Mouse (Mus musculus): Measurements from ENCODE around the gene Kcna6. TPM values are rescaled to one million over a fixed set of nuclear protein-coding genes. Genes with fewer than 3 reads are reported as not detected.

Gene Kcna6
- polyA plus RNA-seq (2016; fragmentation: Nextera tagmentation; extraction: Ambion mirVana): 8.7 and 9.8 TPM in 2 replicates

DNA sequence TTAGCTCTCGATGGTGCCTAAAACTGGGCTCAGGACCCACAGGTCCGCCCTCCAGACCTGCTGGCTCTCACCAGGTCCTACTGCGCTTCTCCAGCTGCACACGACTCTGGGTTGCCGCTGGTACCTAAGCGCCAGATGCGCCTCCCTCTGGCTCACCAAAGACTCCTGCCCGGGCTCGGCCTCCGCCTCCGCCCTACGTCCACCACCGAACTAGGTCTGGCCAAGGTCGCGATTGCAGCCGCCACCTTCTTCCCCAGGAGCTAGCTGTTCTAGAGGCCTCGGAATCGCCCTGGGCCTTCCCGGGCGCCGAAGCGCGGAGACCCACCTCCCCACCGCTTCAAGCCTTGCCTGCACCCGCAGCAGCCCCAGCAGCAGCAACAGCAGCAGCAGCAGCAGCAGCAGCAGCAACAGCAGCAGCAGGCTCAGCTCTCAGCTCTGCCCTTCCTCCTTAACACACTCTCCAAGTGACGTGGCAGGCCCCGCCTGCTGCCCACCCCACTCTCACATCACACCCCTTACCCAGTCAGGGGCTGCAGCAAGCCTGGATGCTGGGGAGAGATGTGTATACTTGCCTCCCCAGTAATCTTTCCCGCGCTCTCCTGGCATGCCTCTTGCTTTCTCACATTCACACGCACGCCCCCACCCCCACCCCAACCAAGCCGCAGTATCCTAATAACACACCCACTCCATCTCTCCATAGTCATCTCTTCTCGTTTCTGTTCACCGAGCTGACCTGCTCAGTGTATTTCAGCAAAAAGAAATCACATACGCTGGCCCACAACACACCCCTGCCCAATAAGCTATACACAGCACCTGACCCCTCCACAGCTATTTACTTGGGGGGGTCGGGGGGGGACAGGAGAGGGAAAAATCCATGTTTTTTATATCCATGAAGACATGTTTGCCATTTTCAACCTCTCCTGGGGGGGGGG lies at the start of gene Kcna6:
TSS of gene Kcna6 (minus strand) at position 464 of the 932 bp plus-strand sequence.
- Histone ChIP-seq H3K9me3 (no peaks in the 10 kb centered on the region), H3K27me3 (peaks cover 27% of the 10 kb centered on the region), H3K36me3 (no peaks in the 10 kb centered on the region; the same call in 1 of the 2 replicates), H3K4me1 (replicated peaks) (peaks cover 8% of the 10 kb centered on the region), H3K4me3 (replicated peaks) (peak within 1 kb of the TSS; percentile 62), H3K9ac (replicated peaks) (peak within 1 kb of the TSS; percentile 72), H3K27ac (peak within 1 kb of the TSS; percentile 78), H3K4me2 (peak within 1 kb of the TSS; percentile 98)
- ATAC-seq (ENCODE audit: insufficient number of reproducible peaks, insufficient read depth, low FRiP score, low TSS enrichment, low read depth): peak; percentile 90
- 3% methylated on average over 36 of the region's 36 CpGs for WGBS

DNA sequence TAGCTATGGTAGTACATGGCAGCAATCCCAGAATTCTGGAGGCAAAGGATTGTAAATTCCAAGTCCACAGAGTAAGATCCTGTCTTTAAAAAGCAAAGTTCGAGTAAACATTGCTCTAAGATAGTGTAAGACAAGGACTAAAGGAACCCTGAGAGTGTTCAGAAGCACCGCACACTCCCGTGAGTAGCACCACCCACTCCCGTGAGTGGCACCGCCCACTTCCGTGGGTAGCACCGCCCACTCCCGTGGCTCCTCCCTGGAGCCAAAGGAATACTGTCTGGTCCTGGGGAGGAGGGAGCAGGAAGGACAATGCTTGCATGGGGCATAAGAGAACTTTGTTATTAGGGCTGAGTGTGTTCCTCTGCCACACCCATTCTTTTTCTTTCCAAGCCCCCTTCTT lies 48.4 kb upstream of the Kcna6 start:
- Histone ChIP-seq H3K4me1 (replicated peaks) (peaks cover 10% of the 10 kb centered on the region), H3K27me3 (no peaks in the 10 kb centered on the region), H3K9me3 (no peaks in the 10 kb centered on the region; the same call in 1 of the 2 replicates), H3K4me3 (replicated peaks) (no peak overlapping the region), H3K27ac (no peak overlapping the region), H3K9ac (replicated peaks) (no peak overlapping the region), H3K4me2 (no peak overlapping the region), H3K36me3 (no peaks in the 10 kb centered on the region)
- no peak for ATAC-seq (ENCODE audit: insufficient number of reproducible peaks, insufficient read depth, low FRiP score, low TSS enrichment, low read depth)
- 87% methylated on average over 8 of the region's 8 CpGs for WGBS

DNA sequence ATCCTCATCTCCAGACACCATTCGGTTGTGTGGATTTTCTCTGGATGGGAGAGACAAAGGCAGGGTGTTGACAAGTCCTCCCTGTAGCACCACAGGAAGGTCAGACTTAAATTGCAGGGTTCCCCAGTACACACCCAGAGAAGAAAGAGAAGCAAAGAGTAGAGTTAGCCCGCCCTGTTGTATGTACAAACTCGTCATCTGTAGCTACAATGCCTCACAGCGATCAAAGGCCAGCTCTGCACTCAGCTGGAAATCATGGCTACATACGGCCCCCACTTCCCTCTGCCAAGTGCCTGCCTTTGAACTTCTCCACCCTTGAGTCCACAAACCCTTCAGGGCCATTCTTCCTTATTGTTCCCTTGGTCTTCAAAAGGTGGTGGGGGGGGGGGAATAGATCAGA lies 43.7 kb upstream of the Kcna6 start:
- Histone ChIP-seq H3K27me3 (no peaks in the 10 kb centered on the region), H3K9me3 (no peaks in the 10 kb centered on the region), H3K4me3 (replicated peaks) (no peak overlapping the region), H3K36me3 (no peaks in the 10 kb centered on the region), H3K9ac (replicated peaks) (no peak overlapping the region), H3K27ac (no peak overlapping the region), H3K4me2 (no peak overlapping the region), H3K4me1 (replicated peaks) (0 out of 2 replicates have a peak, but pooled peaks cover 3% of the 10 kb centered on the region)
- 62% methylated on average over 5 of the region's 5 CpGs for WGBS
- ATAC-seq (ENCODE audit: insufficient number of reproducible peaks, insufficient read depth, low FRiP score, low TSS enrichment, low read depth): no peak

DNA sequence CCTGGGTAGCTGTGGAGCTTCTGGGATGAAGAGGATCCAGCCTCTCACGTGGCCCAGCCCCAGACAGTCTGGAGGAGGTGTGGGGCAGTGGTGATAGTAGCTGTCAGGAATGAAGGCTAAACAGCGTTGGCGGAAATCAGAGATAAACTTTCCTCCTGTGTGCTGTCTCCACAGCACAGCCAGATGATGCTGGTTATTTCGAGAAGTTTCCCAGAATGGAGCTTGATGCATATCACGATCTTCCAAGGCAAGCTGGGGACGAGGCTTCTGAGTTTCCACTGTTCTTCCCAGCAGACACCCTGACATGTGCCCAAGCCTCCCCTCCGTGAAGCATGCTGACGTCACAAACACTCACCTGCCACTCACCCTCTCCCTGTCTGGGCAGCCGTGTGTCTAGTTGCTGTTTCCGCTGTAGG lies 43.2 kb upstream of the Kcna6 start:
- Histone ChIP-seq H3K9ac (replicated peaks) (no peak overlapping the region), H3K4me3 (replicated peaks) (no peak overlapping the region), H3K36me3 (no peaks in the 10 kb centered on the region), H3K4me1 (replicated peaks) (0 out of 2 replicates have a peak, but pooled peaks cover 3% of the 10 kb centered on the region), H3K27ac (no peak overlapping the region), H3K9me3 (no peaks in the 10 kb centered on the region), H3K27me3 (no peaks in the 10 kb centered on the region), H3K4me2 (no peak overlapping the region)
- WGBS: 63% methylated on average over 10 of the region's 10 CpGs
- ATAC-seq (ENCODE audit: insufficient number of reproducible peaks, insufficient read depth, low FRiP score, low TSS enrichment, low read depth): no peak

DNA sequence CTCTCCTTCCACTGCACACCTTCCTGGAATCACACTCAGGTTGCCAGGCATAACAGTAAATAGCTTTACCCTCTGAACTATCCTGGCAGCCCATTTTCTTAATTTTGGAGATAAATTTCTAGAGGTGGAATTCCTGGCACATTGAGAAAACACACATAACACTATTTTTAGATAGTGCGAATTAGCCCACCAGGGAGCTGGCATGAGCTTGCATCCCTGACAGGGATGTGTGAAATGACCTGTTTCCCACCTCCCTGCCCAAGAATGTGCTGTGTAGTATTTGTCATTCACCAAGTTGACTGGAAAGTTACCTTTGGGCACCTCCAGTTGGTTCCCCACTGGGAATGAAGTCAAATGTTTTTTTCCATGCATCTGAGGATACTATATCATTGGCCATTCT lies 42.6 kb upstream of the Kcna6 start:
- Histone ChIP-seq H3K27ac (no peak overlapping the region), H3K4me3 (replicated peaks) (no peak overlapping the region), H3K9me3 (no peaks in the 10 kb centered on the region), H3K36me3 (no peaks in the 10 kb centered on the region), H3K27me3 (no peaks in the 10 kb centered on the region), H3K4me2 (no peak overlapping the region), H3K9ac (replicated peaks) (no peak overlapping the region), H3K4me1 (replicated peaks) (0 out of 2 replicates have a peak, but pooled peaks cover under 1% of the 10 kb centered on the region)
- 88% methylated on average over 1 of the region's 1 CpGs for WGBS
- no peak for ATAC-seq (ENCODE audit: insufficient number of reproducible peaks, insufficient read depth, low FRiP score, low TSS enrichment, low read depth)

DNA sequence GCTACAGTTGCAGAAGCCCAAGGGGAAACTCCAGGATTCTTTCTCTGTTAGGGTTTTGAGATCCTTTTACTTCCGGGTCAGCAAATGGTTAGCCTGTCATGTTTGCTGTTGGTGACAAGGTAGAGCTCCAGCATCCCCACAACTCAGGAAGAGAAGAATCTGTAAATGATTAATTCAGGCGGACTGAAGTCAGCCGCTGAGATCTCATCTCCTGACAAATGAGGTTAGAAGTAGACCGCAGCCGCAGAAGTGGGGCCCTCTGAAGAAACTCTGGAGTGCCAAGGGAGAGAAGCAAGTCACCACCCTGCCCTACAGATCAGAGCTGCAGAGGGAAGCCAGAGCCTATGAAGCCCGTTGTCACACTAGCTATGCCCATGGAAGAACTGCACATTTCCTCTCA lies 37.4 kb upstream of the Kcna6 start:
- no peak overlapping the region for H3K27ac ChIP-seq
- H3K4me2 ChIP-seq: no peak overlapping the region
- no peaks in the 10 kb centered on the region for H3K9me3 ChIP-seq
- WGBS: 70% methylated on average over 6 of the region's 6 CpGs
- no peak overlapping the region for H3K9ac ChIP-seq (replicated peaks)
- H3K4me1 ChIP-seq (replicated peaks): no peaks in the 10 kb centered on the region
- H3K27me3 ChIP-seq: no peaks in the 10 kb centered on the region; the same call in 1 of the 2 replicates
- no peak overlapping the region for H3K4me3 ChIP-seq (replicated peaks)
- no peaks in the 10 kb centered on the region for H3K36me3 ChIP-seq
- no peak for ATAC-seq (ENCODE audit: insufficient number of reproducible peaks, insufficient read depth, low FRiP score, low TSS enrichment, low read depth)

DNA sequence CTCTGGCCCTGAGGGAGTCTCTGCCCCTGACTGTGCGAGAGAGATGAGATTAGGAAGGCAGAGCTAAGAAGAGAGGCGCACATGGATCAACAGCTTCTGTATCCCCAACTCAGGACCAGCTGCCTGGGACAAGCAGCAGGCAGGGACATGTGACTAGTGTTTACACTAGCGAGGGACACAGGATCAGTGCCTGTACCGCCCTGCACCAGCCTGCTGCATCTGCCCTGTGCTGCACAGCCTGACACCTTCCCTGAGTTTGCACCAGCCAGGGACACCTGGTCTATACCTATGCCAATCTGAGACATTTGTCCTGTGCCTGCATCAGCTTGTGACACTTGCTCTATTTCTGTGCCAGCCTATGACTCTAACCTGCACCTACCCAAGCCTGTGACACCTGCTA lies 33.4 kb upstream of the Kcna6 start:
- Histone ChIP-seq H3K4me1 (replicated peaks) (no peaks in the 10 kb centered on the region; the same call in 1 of the 2 replicates), H3K9ac (replicated peaks) (no peak overlapping the region), H3K4me3 (replicated peaks) (no peak overlapping the region), H3K36me3 (no peaks in the 10 kb centered on the region), H3K27ac (no peak overlapping the region), H3K27me3 (no peaks in the 10 kb centered on the region; the same call in 1 of the 2 replicates), H3K9me3 (no peaks in the 10 kb centered on the region), H3K4me2 (no peak overlapping the region)
- WGBS: 62% methylated on average over 4 of the region's 4 CpGs
- no peak for ATAC-seq (ENCODE audit: insufficient number of reproducible peaks, insufficient read depth, low FRiP score, low TSS enrichment, low read depth)

DNA sequence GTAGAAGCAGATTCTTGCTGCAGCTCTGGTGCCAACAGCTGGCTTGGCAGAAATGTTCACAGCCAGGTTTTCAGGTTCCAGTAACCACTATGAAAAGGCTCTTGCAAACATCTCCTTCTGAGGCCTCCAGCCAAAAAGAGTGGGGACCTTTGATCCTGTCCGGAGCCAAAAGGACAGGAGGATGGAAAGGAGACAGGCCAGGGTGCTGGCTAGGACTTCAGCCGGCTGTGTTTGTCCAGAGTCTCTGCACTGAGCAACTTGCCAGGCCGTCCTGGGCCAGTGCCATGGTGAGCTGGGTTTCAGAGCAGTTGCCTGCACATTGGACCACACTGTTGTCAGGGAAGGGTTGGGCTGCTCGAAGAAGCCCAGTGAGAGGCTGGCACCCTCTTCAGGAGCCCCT lies 31.9 kb upstream of the Kcna6 start:
- whole genome bisulfite sequencing: 71% methylated on average over 4 of the region's 4 CpGs
- Histone ChIP-seq H3K9me3 (no peaks in the 10 kb centered on the region), H3K27ac (no peak overlapping the region), H3K4me1 (replicated peaks) (peaks cover 10% of the 10 kb centered on the region), H3K27me3 (no peaks in the 10 kb centered on the region; the same call in 1 of the 2 replicates), H3K4me3 (replicated peaks) (no peak overlapping the region), H3K4me2 (no peak overlapping the region), H3K9ac (replicated peaks) (no peak overlapping the region), H3K36me3 (no peaks in the 10 kb centered on the region)
- ATAC-seq (ENCODE audit: insufficient number of reproducible peaks, insufficient read depth, low FRiP score, low TSS enrichment, low read depth): no peak

DNA sequence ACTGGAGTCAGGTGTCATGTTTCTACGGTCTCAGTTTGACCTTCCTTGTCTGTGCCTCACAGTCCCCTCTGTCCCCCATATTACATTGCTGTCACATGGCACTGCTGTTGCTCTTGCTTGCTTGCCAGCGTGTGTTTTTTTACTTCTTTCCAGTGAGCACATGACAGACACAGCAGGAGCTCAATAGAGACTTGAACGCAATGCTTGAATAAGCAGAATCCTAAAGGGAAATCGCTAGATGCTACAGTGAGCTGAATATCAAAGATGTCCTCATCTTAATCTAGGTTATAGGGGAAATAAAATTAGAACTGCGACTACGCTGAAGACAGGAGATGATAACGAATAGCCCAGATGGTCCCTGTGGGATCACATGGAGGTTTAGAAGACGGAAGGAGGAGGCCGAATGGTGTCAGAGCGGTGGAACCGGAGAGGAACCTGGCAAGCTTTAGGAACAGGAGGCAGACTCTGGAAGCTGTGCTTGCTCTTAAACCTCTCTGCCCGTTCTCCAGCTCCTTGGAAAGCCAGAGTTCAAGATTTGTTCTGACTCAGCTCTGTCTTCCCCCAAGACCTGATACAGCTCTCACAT lies 29.8 kb upstream of the Kcna6 start:
- WGBS: 82% methylated on average over 12 of the region's 12 CpGs
- ATAC-seq (ENCODE audit: insufficient number of reproducible peaks, insufficient read depth, low FRiP score, low TSS enrichment, low read depth): no peak
- H3K4me1 ChIP-seq (replicated peaks): peaks cover 19% of the 10 kb centered on the region
- H3K36me3 ChIP-seq: no peaks in the 10 kb centered on the region
- H3K4me3 ChIP-seq (replicated peaks): no peak overlapping the region
- H3K9ac ChIP-seq (replicated peaks): no peak overlapping the region
- H3K27ac ChIP-seq: no peak overlapping the region
- no peaks in the 10 kb centered on the region; the same call in 1 of the 2 replicates for H3K27me3 ChIP-seq
- no peaks in the 10 kb centered on the region for H3K9me3 ChIP-seq
- no peak overlapping the region for H3K4me2 ChIP-seq

DNA sequence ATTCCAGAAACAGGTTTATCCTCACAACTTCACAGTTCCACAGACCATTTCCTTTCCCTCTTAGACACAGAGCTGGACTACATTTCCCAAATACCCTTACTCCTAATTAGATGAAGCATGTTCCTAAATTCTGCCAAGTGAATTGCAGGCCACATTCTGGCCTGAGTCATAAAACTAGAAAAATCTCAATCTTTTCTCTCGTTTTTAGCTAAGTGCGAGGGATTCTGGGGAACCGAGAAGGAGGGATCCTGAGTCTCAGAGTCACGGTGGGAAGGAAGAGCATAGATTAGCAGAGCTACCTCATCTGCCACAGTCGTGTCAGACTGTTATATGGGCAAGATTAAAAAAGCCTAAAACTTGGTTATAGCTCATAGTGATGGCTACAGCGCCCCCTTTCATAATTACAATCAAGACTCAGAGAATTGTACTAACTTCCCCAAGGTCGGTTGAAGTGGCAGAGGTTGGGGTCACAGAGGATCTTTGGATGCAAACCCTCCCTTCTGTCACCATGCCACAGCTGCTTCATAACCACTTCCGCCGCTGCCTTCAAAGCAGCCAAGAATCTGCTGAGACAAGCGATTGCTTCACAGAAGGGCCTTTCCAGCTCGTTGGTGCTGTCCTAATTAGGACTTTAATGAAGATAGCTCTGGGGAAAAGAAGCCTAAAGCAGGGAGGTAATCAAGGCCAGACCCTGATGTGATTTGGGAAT lies 28.6 kb upstream of the Kcna6 start:
- Histone ChIP-seq H3K9me3 (no peaks in the 10 kb centered on the region), H3K27me3 (no peaks in the 10 kb centered on the region; the same call in 1 of the 2 replicates), H3K4me2 (no peak overlapping the region), H3K36me3 (no peaks in the 10 kb centered on the region), H3K9ac (replicated peaks) (no peak overlapping the region), H3K4me1 (replicated peaks) (peaks cover 19% of the 10 kb centered on the region), H3K4me3 (replicated peaks) (no peak overlapping the region), H3K27ac (no peak overlapping the region)
- ATAC-seq (ENCODE audit: insufficient number of reproducible peaks, insufficient read depth, low FRiP score, low TSS enrichment, low read depth): no peak
- 53% methylated on average over 11 of the region's 11 CpGs for WGBS

Measured in limb, embryonic 12.5 days (tissue).